Mouse (Mus musculus): ENCODE measurements at regions not wholly inside any gene's neighbourhood (a gene's known extent, or its start where the extent isn't known, plus 50 kb on each side); places are given as distances from the start of the nearest gene placed in this dataset.

GRCm38 (mm10) chr11:6893063-6893462 is 55.6 kb upstream of the Gm11983 start:
- TF ChIP-seq CTCF (IDR thresholded peaks at IDR 0.05; ENCODE audit: borderline replicate concordance, insufficient read depth, low read depth, low read length) (no peak), POLR2A (IDR thresholded peaks at IDR 0.05; ENCODE audit: borderline replicate concordance, insufficient read depth, low read length) (no peak)
